Mouse (Mus musculus) Muller cell, postnatal 12 days (primary cell): Measurements from ENCODE around the gene Tmem184a.
A peak's percentile ranks its signal among the peaks of the same experiment; 100 is the strongest.

Experiments used
- DNase-seq: peaks from one replicate; pipeline ENCODE4 v3.0.0-alpha.2; 2015; ENCODE audit errors: inconsistent ontology term

Tmem184a gene

GRCm38 (mm10) chr5:139813126-139813490, 6.6 kb downstream of the Tmem184a start:
- no peak for DNase-seq

DNA sequence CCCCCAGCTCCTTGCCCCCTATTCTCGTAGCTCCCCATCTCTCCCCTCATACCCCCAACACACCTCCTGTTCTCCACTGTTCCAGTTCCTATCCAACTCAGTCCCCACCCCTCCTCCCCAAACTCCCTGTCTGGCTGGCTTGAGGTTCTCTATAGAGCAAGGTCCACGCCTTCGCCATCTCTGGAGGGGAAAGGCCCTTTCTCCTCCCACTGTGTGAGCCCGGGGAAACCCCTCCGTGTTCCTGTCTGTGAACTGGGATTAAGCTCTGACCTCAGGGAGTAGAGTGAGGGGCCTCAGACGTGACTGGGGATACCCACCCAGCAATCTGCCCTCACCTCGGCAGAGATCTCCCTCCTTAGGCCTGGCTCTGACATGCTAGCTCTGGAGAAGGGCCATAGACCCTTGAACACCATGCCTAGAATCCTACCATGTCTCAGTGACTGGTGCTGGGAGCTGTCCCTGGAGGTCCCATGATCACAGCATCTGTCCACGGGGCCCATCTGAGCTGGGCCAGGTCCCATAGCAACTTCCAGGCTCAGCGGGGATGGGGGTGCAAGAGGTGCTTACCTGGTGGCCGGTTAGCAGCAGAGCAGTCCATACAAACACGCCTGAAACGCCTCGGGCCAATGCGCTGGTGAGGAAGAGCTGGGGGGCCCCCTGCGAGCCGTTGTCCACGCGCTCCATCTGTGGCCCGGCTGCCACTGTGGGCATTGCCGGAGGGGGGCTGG, 7.2 kb downstream of the Tmem184a start:
- DNase-seq: no peak

DNA sequence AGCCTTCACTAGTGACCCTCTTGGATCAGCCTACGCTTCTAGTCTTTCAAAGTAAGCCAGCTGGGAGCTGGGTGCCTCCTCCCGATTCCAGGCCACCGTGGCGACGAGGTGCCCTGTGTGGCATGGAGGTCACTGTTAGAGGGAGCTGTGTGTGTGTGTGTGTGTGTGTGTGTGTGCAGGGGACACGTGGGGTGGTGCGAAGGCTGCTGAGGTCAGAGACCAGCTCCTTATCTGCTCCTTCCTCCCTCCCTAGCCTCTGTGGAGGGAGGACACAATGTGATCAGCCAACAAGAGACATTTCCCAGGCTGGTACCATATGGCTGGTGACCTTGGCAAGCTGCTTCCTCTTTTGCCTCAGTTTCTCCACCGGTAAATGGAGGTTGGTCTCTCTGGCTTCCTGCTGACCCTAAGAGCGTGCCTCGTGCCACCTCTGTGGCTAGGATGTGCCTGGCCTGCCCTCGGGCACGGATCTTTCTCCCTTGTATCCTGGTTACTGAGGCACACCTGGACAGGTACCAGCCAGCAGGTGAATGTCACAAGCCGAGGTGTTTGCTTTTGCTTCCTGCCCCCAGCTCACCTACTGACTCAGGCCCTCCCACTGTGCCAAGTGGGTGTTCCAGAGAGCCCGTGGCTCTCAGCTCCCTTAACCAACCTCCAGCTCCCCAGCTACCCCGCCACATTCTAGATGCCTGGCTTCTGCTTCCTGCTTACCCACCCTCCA, 7.9 kb downstream of the Tmem184a start:
- no peak for DNase-seq

- DNase-seq: no peak
Observed at GRCm38 (mm10) chr5:139809397-139809796, 10.3 kb downstream of the Tmem184a start.

- no peak for DNase-seq
Observed at GRCm38 (mm10) chr5:139805924-139806323, 13.8 kb downstream of the Tmem184a start.

DNA sequence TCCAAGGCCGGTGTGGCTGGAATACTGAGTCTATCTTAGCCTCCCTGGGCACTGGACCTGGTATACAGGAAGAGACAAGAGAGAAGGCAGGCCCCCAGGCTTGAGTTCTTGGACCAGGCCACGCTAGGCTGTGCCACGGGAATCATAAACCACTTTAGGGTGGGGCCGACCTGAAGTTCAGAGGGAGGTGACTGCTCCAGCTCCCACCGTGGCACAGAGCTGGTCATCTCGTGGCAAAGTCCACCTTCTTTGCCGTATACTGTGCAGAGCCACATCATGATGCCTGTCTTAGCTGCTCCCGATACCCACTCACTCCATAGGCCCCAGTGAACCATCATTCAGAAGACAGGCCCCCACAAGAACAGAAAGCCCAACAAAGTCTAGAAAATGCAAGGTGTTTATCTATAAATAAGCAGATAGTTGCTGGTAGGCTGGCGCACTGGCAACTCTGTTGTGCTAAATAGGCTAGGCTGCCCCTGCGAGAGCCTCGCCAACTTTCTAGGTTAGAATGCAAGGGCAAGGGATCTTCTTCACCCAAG, 15.1 kb downstream of the Tmem184a start:
- no peak for DNase-seq

DNA sequence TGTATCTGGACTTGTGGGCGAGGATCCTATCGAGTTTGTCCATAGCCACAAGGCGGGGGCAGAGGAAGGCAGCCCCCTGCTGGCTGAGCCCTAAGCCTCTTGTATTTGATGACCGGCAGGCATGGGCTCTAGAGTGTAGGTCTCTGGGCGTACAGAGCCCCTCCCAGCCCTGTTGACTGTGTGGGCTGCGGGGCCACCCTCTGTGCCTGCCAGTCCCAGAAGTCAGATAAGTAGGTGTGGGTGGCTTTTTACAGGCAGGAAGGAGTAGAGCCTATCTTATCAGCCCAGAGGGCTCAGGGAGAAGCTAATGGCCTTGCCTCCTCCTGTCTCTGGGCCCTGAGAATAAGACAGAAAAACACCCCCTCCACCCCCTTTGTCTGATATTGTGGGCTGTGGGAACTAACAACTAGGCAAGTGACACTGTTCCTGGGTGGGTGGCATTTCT, 15.6 kb downstream of the Tmem184a start:
- DNase-seq: no peak

DNA sequence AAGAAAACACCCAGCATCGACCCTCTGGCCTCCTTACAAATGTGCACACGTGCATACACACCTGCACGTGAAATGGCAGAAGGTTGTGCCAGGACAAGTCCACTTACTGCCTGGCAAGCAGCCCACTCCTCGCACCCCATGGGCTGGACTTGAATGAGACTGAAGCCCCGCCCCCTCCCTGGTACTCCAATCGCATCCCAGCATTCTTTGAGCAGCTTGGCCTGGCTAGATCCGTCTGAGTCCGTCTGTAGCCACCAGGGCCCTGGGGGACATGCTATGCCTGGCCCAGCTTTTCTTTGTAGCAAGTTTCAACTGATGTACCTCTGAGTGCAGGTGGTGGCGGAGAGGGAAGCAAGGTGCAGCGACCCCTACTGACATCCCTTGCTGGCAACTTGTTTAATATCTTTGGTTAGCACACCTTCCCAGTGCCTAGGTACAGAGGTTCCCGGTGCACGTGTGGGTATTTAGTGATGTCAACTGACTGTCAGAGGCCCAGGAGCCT, 16.1 kb downstream of the Tmem184a start:
- peak; percentile 86 for DNase-seq

GRCm38 (mm10) chr5:139803165-139803564, 16.6 kb downstream of the Tmem184a start:
- DNase-seq: no peak

- no peak for DNase-seq
Observed at GRCm38 (mm10) chr5:139801880-139802279, 17.8 kb downstream of the Tmem184a start.

DNA sequence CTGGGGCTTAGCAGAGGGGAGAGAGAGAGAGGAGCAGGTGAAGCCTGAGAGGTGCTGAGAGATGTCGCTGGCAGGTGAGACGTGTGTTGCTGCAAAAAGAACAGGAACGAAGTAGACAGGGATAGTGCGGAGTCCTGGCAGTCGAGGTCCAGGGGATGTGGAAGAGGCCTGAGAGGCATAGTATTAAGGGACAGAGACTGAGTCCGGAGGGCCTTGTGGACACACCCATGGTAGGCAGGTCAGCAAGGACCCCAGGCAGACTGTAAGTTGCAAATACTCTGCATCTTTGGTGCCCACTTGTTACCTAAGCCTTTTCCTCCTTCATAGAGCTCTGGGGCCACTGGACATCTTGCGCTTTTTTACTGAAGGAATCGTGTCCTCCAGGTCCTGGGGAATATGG, 18.5 kb downstream of the Tmem184a start:
- no peak for DNase-seq

- no peak for DNase-seq
Observed at GRCm38 (mm10) chr5:139799801-139800590, 19.7 kb downstream of the Tmem184a start.

DNA sequence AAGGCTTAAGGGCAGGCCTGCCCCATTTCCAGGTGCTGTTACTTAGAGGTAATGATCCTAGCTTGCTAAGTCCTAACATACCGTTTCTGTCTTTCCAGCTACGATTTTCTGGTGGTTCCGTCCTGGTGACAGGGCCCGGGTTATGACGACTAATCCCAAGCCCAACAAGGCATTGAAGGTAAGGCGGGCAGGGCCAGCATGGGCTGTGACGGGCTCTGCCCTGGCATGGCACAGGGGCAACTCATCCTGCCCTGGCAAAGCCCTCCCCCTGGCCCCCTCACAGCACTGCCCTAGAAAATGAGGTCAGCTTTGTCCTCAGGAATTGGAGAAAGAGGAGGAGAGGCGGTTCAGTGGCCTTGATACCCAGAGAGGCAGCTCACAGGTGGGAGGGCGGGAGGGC, 20.7 kb downstream of the Tmem184a start:
- no peak for DNase-seq

DNA sequence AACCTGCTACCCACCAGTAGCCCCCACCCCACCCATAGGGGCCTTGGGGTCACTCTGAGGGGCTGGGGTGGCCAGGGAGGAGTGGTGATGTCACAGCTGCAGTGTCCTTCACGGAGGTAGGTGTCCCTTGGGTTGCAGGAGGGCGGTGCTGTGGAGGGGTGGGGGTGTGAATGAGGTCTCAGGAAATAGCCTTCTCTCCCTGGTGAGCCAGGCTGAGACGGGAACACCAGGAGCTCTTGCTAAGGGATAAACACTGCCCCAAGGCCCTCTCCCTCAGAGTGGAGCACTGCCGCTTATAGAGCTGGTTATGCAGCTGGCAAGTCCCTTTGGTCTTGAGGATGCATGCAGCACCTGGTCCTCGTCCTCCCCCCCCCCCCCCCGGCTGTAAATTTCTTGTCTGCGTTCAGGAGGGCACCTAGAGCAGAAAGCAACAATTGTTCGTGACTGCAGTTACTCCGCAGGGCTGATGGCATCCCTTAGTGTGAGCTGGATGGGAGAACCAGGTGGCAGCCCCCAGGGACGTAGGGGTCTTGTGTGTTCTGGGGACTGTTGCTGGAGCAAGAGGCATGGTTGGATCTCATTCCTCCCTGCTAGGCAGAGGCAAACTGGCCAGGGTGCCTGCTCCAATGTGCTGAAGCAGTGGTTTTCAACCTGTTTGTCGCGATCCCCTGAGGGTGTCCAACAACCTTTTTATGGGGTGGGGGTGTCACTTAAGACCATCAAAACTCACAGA, 21.4 kb downstream of the Tmem184a start:
- DNase-seq: no peak

- DNase-seq: peak; percentile 99
Observed at GRCm38 (mm10) chr5:139797473-139798167, 22.1 kb downstream of the Tmem184a start.

DNA sequence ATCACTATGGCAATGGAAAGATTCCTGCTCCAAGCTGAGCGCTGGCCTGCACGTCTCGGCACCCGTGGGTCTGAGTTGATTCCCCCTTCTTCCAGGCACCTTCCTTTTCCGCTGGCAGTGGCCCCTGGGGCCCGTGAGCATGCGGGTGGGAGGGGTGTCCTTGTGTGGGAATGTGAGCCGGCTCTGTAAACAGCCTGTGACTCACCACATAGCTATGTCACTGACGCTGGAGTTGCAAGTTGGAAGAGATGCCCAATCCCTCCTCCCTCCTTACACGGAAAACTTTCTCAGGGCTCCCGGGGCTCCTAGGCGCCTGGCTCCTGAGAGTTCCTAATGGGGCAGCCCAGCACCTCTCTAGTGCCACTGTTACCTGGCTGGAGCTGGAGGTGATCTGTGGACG, 22.8 kb downstream of the Tmem184a start:
- DNase-seq: peak; percentile 98

DNA sequence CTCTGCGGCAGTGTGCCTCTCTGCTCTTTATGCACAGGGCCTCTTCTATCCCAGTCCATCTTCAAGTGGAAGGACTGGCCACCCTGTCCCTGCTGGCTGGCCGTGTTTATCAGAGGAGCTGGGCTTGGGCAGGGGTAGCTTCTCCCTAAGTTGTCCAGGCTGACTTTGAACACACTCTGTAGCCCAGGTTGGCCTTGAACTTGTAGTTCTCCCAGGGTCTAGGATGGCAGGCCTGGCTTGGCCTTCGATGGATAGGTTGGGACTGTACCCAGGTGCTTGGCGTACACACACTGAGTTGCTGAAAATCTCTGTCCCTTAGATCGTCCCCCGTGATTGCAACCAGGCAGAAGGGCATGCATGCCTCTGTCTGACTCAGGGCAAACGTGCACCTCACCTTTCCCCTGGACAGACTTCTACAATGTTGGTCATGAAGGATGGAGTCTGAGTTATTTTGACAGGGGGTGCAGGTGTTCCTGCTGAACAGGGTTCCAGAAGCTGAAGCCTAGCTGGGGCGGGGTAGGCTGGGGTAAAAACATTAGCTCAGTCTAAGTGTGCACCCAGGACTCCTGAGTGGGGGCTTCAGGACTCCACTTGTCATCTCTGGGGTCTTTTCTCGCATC, 23.6 kb downstream of the Tmem184a start:
- no peak for DNase-seq

GRCm38 (mm10) chr5:139794938-139795337, 24.8 kb downstream of the Tmem184a start:
- peak; percentile 85 for DNase-seq

GRCm38 (mm10) chr5:139794137-139794536, 25.6 kb downstream of the Tmem184a start:
- DNase-seq: no peak
